Mouse (Mus musculus) liver, adult 2 months (tissue): ENCODE data around the gene Pdik1l. TPM values are rescaled to one million over a fixed set of nuclear protein-coding genes. Genes with fewer than 3 reads are reported as not detected.
"Not testable (repeated sequence)": the region's sequence is repeated elsewhere in the genome, so short reads cannot be mapped to it uniquely, and the experiment has no call there.

ENCODE experiments used
- DNase-seq: peaks from one replicate; pipeline ENCODE4 v3.0.0-alpha.2; 2011; ENCODE audit warnings: low read depth, low spot score; ENCODE audit errors: extremely low read depth
- H3K27ac ChIP-seq: fragments of 200-500 bp; replicated peaks from 2 replicates; pipeline ENCODE4 v1.5.1; 2012; ENCODE audit warnings: low read depth, mild to moderate bottlenecking, control low read depth, inconsistent platforms, low read length; ENCODE audit not compliant: insufficient read depth
- H3K27me3 ChIP-seq: fragments of 200-500 bp; 2 replicates; pipeline ENCODE4 v1.6.1; 2012; ENCODE audit warnings: mild to moderate bottlenecking, moderate library complexity, low read length, inconsistent platforms; ENCODE audit not compliant: control insufficient read depth, insufficient read depth
- H3K36me3 ChIP-seq: fragments of 200-500 bp; 2 replicates; pipeline ENCODE4 v1.6.1; 2012; ENCODE audit warnings: low read length, inconsistent platforms; ENCODE audit not compliant: control insufficient read depth, insufficient read depth
- H3K4me1 ChIP-seq: fragments of 200-500 bp; 2 replicates; pipeline ENCODE4 v1.6.1; 2011; ENCODE audit warnings: low read length; ENCODE audit not compliant: control insufficient read depth, insufficient read depth
- H3K4me3 ChIP-seq: fragments of 200-500 bp; 2 replicates; pipeline ENCODE4 v1.5.1; 2011; ENCODE audit warnings: low read depth, mild to moderate bottlenecking, control low read depth, low read length, moderate library complexity; ENCODE audit not compliant: insufficient read depth
- H3K79me2 ChIP-seq: fragments of 200-500 bp; 2 replicates; pipeline ENCODE4 v1.6.1; 2012; ENCODE audit warnings: inconsistent platforms, mild to moderate bottlenecking, low read length, moderate library complexity; ENCODE audit not compliant: control insufficient read depth, insufficient read depth
- H3K9ac ChIP-seq: fragments of 200-500 bp; 2 replicates; pipeline ENCODE4 v1.6.1; 2012; ENCODE audit warnings: low read depth, mild to moderate bottlenecking, control low read depth, inconsistent platforms, low read length
- CTCF ChIP-seq: fragments of 200-500 bp; IDR thresholded peaks from 2 replicates; pipeline ENCODE4 v1.5.1; 2011; ENCODE audit warnings: low read depth, low read length, control low read depth
- POLR2A ChIP-seq: fragments of 200-500 bp; IDR thresholded peaks from 2 replicates; pipeline ENCODE4 v1.6.1; 2011; ENCODE audit warnings: low read length, control low read depth; ENCODE audit not compliant: insufficient read depth; ENCODE audit errors: extremely low read depth
- WGBS: fragments of 180-500 bp; shearing (Covaris S2); methylation state at CpG from one replicate; pipeline ENCODE4 v1.1.7; 2018; 5-methylcytosine and 5-hydroxymethylcytosine counted together
- polyA plus RNA-seq: library from polyadenylated mRNA; depleted of rRNA; stranded (reverse); fragments of >200 nt; gene quantifications from 2 replicates; pipeline ENCODE4 v1.2.3, GENCODE M21; 2012
- total RNA-seq: library from RNA; depleted of rRNA; stranded (reverse); fragments of >200 nt; gene quantifications from 2 replicates; pipeline ENCODE4 v1.2.3, GENCODE M21; 2014

Gene Pdik1l
- total and polyA plus RNA-seq, 2 experiments, result 2.7 to 7.8 TPM

DNA sequence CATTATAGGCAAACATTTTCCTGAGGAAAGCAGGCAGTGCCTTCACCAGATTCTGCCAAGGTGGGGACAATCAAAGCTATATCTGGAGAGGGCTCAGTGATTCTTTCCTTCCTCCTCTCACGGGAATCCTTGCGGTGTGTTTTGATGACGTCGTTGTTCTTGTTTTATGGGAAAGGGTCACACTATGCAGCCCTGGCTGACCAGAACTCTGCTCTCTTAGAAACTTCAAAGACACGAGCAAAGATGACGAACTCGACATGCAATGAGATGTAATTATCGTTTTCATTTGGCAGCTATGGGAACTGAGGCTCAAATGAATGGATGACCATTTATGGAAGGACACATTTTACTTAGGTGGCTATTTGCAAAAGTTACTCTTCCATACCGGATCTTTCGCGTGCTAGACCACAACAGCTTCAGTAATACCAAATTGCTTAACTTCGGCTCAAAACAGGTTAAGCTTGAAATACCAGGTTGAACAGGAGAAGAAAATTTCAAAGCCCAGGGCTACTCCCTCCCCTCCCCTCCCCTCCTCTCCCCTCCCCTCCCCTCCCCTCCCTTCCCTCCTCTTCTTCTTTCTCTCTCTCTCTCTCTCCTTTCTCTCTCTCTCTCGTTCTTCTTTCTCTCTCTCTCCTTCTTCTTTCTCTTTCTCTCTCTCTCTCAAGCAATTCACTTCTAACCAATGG is 14.8 kb downstream of the Pdik1l start:
- Histone ChIP-seq H3K27me3 (no peaks in the 10 kb centered on the region), H3K79me2 (no peaks in the 10 kb centered on the region), H3K36me3 (peaks cover 7% of the 10 kb centered on the region; the same call in 1 of the 2 replicates), H3K4me3 (no peak overlapping the region), H3K27ac (no peak overlapping the region), H3K4me1 (peaks cover 4% of the 10 kb centered on the region; the same call in 1 of the 2 replicates), H3K9ac (no peak overlapping the region)
- TF ChIP-seq CTCF (no peak), POLR2A (no peak)
- 31% methylated on average over 12 of the region's 13 CpGs for WGBS
- DNase-seq, result no peak

DNA sequence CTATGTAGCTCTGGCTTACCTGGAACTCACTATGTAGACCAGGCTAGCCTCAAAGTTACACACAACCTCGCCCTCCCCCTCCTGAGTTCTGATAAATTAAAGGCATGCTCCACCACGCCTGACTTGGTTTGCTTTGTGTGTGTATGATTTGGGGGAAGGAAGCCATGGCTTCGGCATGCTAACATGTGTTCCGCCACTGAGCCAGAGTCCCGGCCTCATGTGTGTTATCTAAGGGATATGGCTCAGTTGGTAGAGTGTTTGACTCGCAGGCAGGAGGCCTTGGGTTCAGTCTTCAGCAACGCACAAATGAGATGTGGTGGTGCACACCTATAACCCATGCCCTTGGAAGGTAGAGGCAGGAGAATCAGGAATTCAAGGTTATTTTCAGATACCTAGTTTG is 15.7 kb downstream of the Pdik1l start:
- WGBS, result 86% methylated on average over 7 of the region's 7 CpGs
- Histone ChIP-seq H3K36me3 (peaks cover 4% of the 10 kb centered on the region; the same call in 1 of the 2 replicates), H3K4me1 (peaks cover 4% of the 10 kb centered on the region; the same call in 1 of the 2 replicates), H3K4me3 (no peak overlapping the region), H3K27ac (no peak overlapping the region), H3K79me2 (no peaks in the 10 kb centered on the region), H3K9ac (no peak overlapping the region), H3K27me3 (no peaks in the 10 kb centered on the region)
- TF ChIP-seq POLR2A (no peak), CTCF (no peak)
- DNase-seq, result no peak

DNA sequence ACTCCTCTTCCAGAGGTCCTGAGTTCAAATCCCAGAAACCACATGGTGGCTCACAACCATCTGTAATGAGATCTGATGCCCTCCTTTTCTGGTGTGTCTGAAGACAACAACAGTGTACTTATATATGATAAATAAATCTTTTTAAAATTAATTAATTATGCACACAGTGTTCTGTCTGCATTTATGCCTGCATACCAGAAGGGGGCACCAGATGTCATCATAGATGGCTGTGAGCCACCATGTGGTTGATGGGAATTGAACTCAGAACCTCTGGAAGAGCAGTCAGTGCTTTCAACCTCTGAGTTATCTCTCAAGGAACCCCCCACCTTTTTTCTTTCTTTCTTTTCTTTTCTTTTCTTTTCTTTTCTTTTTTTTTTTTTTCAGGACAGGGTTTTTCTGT is 18.1 kb downstream of the Pdik1l start:
- not testable (repeated sequence) for H3K4me3 ChIP-seq, H3K27ac ChIP-seq, DNase-seq, H3K79me2 ChIP-seq, H3K36me3 ChIP-seq, H3K4me1 ChIP-seq, H3K9ac ChIP-seq, H3K27me3 ChIP-seq
- TF ChIP-seq CTCF, result peak; percentile 17; the same call in 1 of the 2 replicates

DNA sequence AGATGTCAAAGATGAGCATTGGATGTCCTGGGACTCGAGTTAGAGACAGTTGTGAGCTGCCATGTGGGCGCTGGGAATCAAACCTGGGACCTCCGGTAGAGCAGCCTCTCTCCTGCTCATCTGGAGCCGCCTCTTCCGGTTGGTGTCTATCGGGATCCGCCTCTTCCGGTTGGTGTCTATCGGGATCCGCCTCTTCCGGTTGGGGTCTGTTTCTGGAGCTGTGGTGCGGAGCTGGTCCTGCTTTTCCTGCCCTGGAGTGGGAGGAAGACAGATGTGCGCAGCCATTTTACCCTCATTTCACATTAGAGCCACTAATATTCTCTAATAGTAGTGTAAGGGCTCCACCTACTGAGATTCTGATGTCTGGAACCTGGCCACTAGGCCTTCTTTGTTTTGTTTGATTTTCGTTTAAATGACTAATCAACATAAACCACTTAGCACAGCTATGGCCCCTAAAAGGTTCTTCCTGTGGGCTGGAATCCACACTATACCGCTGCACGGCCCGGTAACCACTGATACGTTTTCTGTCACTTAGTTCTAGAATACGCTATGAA is 19.5 kb downstream of the Pdik1l start:
- no peak overlapping the region for H3K4me3 ChIP-seq
- WGBS, result 84% methylated on average over 19 of the region's 19 CpGs
- no peaks in the 10 kb centered on the region for H3K4me1 ChIP-seq

DNA sequence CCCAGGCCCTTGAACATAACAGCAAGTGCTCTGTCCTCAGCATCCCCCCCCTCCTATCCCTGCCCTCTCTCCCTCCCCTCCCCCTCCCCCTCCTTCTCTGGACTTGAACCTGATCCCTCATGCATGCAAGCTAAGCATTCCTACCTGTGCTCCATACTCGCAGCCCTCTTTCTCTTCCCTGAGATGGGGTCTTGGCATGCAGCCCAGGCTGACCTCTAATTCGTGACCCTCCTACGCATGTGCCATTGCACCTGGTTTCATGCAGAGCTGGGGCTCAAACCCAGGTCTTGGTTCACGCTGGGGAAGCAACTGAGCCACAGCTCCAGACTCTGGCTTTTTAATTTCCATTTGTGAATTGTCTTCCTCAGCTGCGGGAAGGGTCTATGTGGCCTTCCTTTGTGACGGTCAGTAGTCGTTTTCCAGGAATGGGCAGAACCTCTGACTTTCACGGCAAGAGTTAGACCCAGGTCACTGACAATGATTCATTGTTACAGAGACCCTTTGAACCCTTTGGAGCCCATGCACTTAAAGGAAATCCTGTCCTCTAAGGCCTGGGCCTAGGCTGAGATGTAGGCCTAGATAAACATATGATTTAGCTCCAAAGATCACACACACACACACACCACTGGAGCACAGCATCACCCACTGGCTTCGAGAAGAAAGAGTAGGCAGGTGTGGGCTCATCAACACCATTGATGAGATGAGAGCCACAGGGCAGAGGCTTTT is 21.7 kb downstream of the Pdik1l start:
- no peak overlapping the region for H3K27ac ChIP-seq
- 80% methylated on average over 9 of the region's 9 CpGs for WGBS
- no peak overlapping the region for H3K4me3 ChIP-seq
- no peak for DNase-seq
- no peaks in the 10 kb centered on the region for H3K79me2 ChIP-seq
- TF ChIP-seq POLR2A (no peak), CTCF (no peak)
- H3K4me1 ChIP-seq, result no peaks in the 10 kb centered on the region
- no peaks in the 10 kb centered on the region for H3K36me3 ChIP-seq
- no peaks in the 10 kb centered on the region for H3K27me3 ChIP-seq
- H3K9ac ChIP-seq, result no peak overlapping the region

More for the DNA sequence above, 19.5 kb downstream of the Pdik1l start:
- Histone ChIP-seq H3K27ac (no peak overlapping the region), H3K79me2 (no peaks in the 10 kb centered on the region), H3K27me3 (no peaks in the 10 kb centered on the region), H3K9ac (no peak overlapping the region), H3K36me3 (no peaks in the 10 kb centered on the region)
- no peak for DNase-seq
- TF ChIP-seq CTCF (no peak), POLR2A (no peak)
